Mouse (Mus musculus) embryonic facial prominence, embryonic 15.5 days (tissue): ENCODE measurements around the gene Mrpl43. TPM values are rescaled to one million over a fixed set of nuclear protein-coding genes. Genes with fewer than 3 reads are reported as not detected.

ENCODE experiments used
- ATAC-seq: fragments of 200-750 bp; cut with Nextera tagmentation; 2 replicates; pipeline ENCODE4 v1.8.0; 2017; ENCODE audit warnings: low read depth, moderate TSS enrichment; ENCODE audit not compliant: insufficient number of reproducible peaks, low FRiP score, low TSS enrichment
- H3K27ac ChIP-seq: fragments of 300-500 bp; sonication (generic); replicated peaks from 2 replicates; pipeline ENCODE4 v1.5.1; 2015; ENCODE audit warnings: mild to moderate bottlenecking, inconsistent platforms
- H3K27me3 ChIP-seq: fragments of 300-500 bp; sonication (generic); 2 replicates; pipeline ENCODE4 v1.6.1; 2015; ENCODE audit warnings: inconsistent platforms
- H3K36me3 ChIP-seq: fragments of 300-500 bp; sonication (generic); 2 replicates; pipeline ENCODE4 v1.6.1; 2015; ENCODE audit warnings: mild to moderate bottlenecking, inconsistent platforms
- H3K4me1 ChIP-seq: fragments of 300-500 bp; sonication (generic); 2 replicates; pipeline ENCODE4 v1.6.1; 2015; ENCODE audit warnings: inconsistent platforms
- H3K4me2 ChIP-seq: fragments of 300-500 bp; sonication (generic); replicated peaks from 2 replicates; pipeline ENCODE4 v1.6.1; 2015; ENCODE audit warnings: mild to moderate bottlenecking, inconsistent platforms
- H3K4me3 ChIP-seq: fragments of 300-500 bp; sonication (generic); replicated peaks from 2 replicates; pipeline ENCODE4 v1.5.1; 2015; ENCODE audit warnings: mild to moderate bottlenecking, inconsistent platforms
- H3K9ac ChIP-seq: fragments of 300-500 bp; sonication (generic); 2 replicates; pipeline ENCODE4 v1.6.1; 2015; ENCODE audit warnings: inconsistent platforms
- H3K9me3 ChIP-seq: fragments of 300-500 bp; sonication (generic); replicated peaks from 2 replicates; pipeline ENCODE4 v1.6.1; 2016; ENCODE audit warnings: inconsistent platforms
- WGBS: fragments of 180-500 bp; shearing (Covaris S2); methylation state at CpG from one replicate; pipeline ENCODE4 v1.1.7; 2015; 5-methylcytosine and 5-hydroxymethylcytosine counted together
- polyA plus RNA-seq: library from polyadenylated mRNA; unstranded; fragments of >200 nt; fragmentation: Nextera tagmentation; extraction: Ambion mirVana; gene quantifications from 2 replicates; pipeline ENCODE4 v1.2.1, GENCODE M21; 2015

Gene Mrpl43
- polyA plus RNA-seq, 1 experiment from 2014 or later, result 73.1 TPM

GRCm38 (mm10) chr19:45027848-45028247, 21.6 kb upstream of the Mrpl43 start:
- no peak for ATAC-seq
- 74% methylated on average over 6 of the region's 6 CpGs for WGBS
- no peak overlapping the region for H3K9ac ChIP-seq
- no peak overlapping the region for H3K4me3 ChIP-seq
- no peak overlapping the region for H3K27ac ChIP-seq
- peaks cover 45% of the 10 kb centered on the region for H3K4me1 ChIP-seq
- H3K4me2 ChIP-seq, result no peak overlapping the region
- no peaks in the 10 kb centered on the region for H3K9me3 ChIP-seq
- H3K36me3 ChIP-seq, result peaks cover 49% of the 10 kb centered on the region
- no peaks in the 10 kb centered on the region for H3K27me3 ChIP-seq

GRCm38 (mm10) chr19:45026958-45027670, 20.9 kb upstream of the Mrpl43 start:
- Histone ChIP-seq H3K27me3 (no peaks in the 10 kb centered on the region), H3K27ac (no peak overlapping the region), H3K4me2 (no peak overlapping the region), H3K9me3 (no peaks in the 10 kb centered on the region), H3K4me3 (no peak overlapping the region), H3K9ac (no peak overlapping the region), H3K36me3 (peaks cover 55% of the 10 kb centered on the region), H3K4me1 (peaks cover 38% of the 10 kb centered on the region)
- no peak for ATAC-seq
- WGBS, result 77% methylated on average over 6 of the region's 6 CpGs

- no peaks in the 10 kb centered on the region for H3K27me3 ChIP-seq
- H3K27ac ChIP-seq, result no peak overlapping the region
- peaks cover 39% of the 10 kb centered on the region for H3K4me1 ChIP-seq
- peaks cover 64% of the 10 kb centered on the region for H3K36me3 ChIP-seq
- 65% methylated on average over 37 of the region's 37 CpGs for WGBS
- ATAC-seq, result no peak
- H3K9me3 ChIP-seq, result no peaks in the 10 kb centered on the region
- H3K9ac ChIP-seq, result no peak overlapping the region
- no peak overlapping the region for H3K4me3 ChIP-seq
- H3K4me2 ChIP-seq, result no peak overlapping the region
These were observed 19.8 kb upstream of the Mrpl43 start for GRCm38 (mm10) chr19:45025937-45026568.

GRCm38 (mm10) chr19:45024775-45025174, 18.5 kb upstream of the Mrpl43 start:
- no peak for ATAC-seq
- WGBS, result 84% methylated on average over 20 of the region's 20 CpGs

GRCm38 (mm10) chr19:45023993-45024392, 17.8 kb upstream of the Mrpl43 start:
- peaks cover 51% of the 10 kb centered on the region for H3K4me1 ChIP-seq
- peaks cover 64% of the 10 kb centered on the region for H3K36me3 ChIP-seq
- H3K27me3 ChIP-seq, result no peaks in the 10 kb centered on the region
- no peak overlapping the region for H3K4me2 ChIP-seq
- no peak for ATAC-seq
- no peak overlapping the region for H3K4me3 ChIP-seq
- no peak overlapping the region for H3K9ac ChIP-seq
- no peak overlapping the region for H3K27ac ChIP-seq
- WGBS, result 81% methylated on average over 11 of the region's 11 CpGs
- no peaks in the 10 kb centered on the region for H3K9me3 ChIP-seq

More at GRCm38 (mm10) chr19:45024775-45025174, 18.5 kb upstream of the Mrpl43 start:
- Histone ChIP-seq H3K4me3 (no peak overlapping the region), H3K9me3 (no peaks in the 10 kb centered on the region), H3K27ac (no peak overlapping the region), H3K9ac (no peak overlapping the region), H3K36me3 (peaks cover 64% of the 10 kb centered on the region), H3K4me1 (peaks cover 43% of the 10 kb centered on the region), H3K4me2 (no peak overlapping the region), H3K27me3 (no peaks in the 10 kb centered on the region)

- 90% methylated on average over 15 of the region's 15 CpGs for WGBS
- Histone ChIP-seq H3K4me3 (no peak overlapping the region), H3K27ac (0 out of 2 replicates have a peak overlapping the region, but pooled peaks have one; percentile 17), H3K27me3 (no peaks in the 10 kb centered on the region), H3K4me1 (peaks cover 58% of the 10 kb centered on the region), H3K36me3 (peaks cover 45% of the 10 kb centered on the region), H3K9me3 (no peaks in the 10 kb centered on the region), H3K9ac (no peak overlapping the region), H3K4me2 (no peak overlapping the region)
- ATAC-seq, result no peak
These were observed 15.1 kb upstream of the Mrpl43 start for GRCm38 (mm10) chr19:45021362-45021761.

- ATAC-seq, result no peak
- peaks cover 35% of the 10 kb centered on the region for H3K36me3 ChIP-seq
- peak overlapping the region; percentile 11; the same call in 1 of the 2 replicates for H3K27ac ChIP-seq
- no peaks in the 10 kb centered on the region for H3K9me3 ChIP-seq
- H3K4me3 ChIP-seq, result peak overlapping the region; percentile 10
- H3K4me2 ChIP-seq, result peak overlapping the region; percentile 24
- H3K9ac ChIP-seq, result 0 out of 2 replicates have a peak overlapping the region, but pooled peaks have one; percentile 10
- 53% methylated on average over 6 of the region's 6 CpGs for WGBS
- H3K27me3 ChIP-seq, result no peaks in the 10 kb centered on the region
- H3K4me1 ChIP-seq, result peaks cover 60% of the 10 kb centered on the region
These were observed 14.1 kb upstream of the Mrpl43 start for GRCm38 (mm10) chr19:45020348-45020747.

- Histone ChIP-seq H3K4me3 (peak overlapping the region; percentile 67), H3K36me3 (peaks cover 17% of the 10 kb centered on the region), H3K9me3 (no peaks in the 10 kb centered on the region), H3K27me3 (no peaks in the 10 kb centered on the region), H3K27ac (peak overlapping the region; percentile 100), H3K9ac (peak overlapping the region; percentile 78), H3K4me1 (peaks cover 72% of the 10 kb centered on the region), H3K4me2 (peak overlapping the region; percentile 86)
- ATAC-seq, result no peak
- 0% methylated on average over 13 of the region's 13 CpGs for WGBS
These were observed 12.1 kb upstream of the Mrpl43 start for GRCm38 (mm10) chr19:45018351-45018831.

- peak overlapping the region; percentile 67 for H3K4me3 ChIP-seq
- no peaks in the 10 kb centered on the region for H3K27me3 ChIP-seq
- peak overlapping the region; percentile 78 for H3K9ac ChIP-seq
- under 1% methylated on average over 46 of the region's 48 CpGs for WGBS
- peaks cover 15% of the 10 kb centered on the region for H3K36me3 ChIP-seq
- peak overlapping the region; percentile 86 for H3K4me2 ChIP-seq
- H3K27ac ChIP-seq, result peak overlapping the region; percentile 100
- no peaks in the 10 kb centered on the region for H3K9me3 ChIP-seq
- H3K4me1 ChIP-seq, result peaks cover 77% of the 10 kb centered on the region
- ATAC-seq, result peak; percentile 74
These were observed 11.7 kb upstream of the Mrpl43 start for GRCm38 (mm10) chr19:45017909-45018308.

- WGBS, result 0% methylated on average over 19 of the region's 27 CpGs
- Histone ChIP-seq H3K27me3 (no peaks in the 10 kb centered on the region), H3K27ac (peak overlapping the region; percentile 100), H3K4me1 (peaks cover 83% of the 10 kb centered on the region), H3K9me3 (no peaks in the 10 kb centered on the region), H3K4me3 (peak overlapping the region; percentile 67), H3K4me2 (peak overlapping the region; percentile 86), H3K36me3 (peaks cover 9% of the 10 kb centered on the region), H3K9ac (peak overlapping the region; percentile 37; the same call in 1 of the 2 replicates)
- ATAC-seq, result peak; percentile 52
These were observed 11.1 kb upstream of the Mrpl43 start for GRCm38 (mm10) chr19:45017216-45017771.
